In the genomic region with DNA sequence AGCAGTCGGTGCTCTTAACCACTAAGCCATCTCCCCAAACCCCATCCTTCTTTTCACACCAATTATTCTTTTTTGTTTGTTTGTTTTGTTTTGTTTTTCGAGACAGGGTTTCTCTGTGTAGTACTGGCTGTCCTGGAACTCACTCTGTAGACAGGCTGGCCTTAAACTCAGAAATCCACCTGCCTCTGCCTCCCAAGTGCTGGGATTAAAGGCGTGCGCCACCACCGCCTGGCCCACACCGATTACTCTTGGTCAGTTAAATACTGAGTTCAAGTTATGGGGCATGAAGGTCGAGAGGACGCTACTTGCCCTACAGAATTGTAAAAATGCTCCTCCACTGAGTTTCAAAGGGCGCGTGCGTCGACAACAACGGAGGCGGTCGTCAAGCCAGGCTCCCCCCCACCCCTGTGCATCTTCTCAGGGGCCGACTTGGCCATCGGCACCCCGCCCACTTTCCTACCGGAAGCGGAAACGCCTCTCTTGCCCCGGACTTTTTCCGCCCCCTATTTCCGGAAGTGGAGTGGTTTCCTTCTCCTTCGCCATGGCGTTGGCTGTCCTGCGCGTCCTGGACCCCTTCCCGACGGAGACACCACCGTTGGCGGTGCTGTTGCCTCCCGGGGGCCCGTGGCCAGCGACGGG, we compare ENCODE assay signal across 8 mouse cellular contexts. TPM values are rescaled to one million over a fixed set of nuclear protein-coding genes. Genes with fewer than 3 reads are reported as not detected.
A peak's percentile ranks its signal among the peaks of the same experiment; 100 is the strongest.
DNase-seq lines count a peak whose midpoint lies in the region; ATAC-seq and TF ChIP-seq lines count a peak whose summit lies in the region.

A gene (plus strand): TSS at position 505 of the 639 bp plus-strand sequence.

- TF ChIP-seq EP300 in CH12.LX (IDR thresholded peaks at IDR 0.05; ENCODE audit: low read length) = no peak
- TF ChIP-seq EP300 in heart, postnatal 0 days (IDR thresholded peaks at IDR 0.05; ENCODE audit: low read depth) = peak; percentile 68; the same call in 1 of the 2 replicates

- peaks cover 6 to 18% of the 10 kb centered on the region in 2 experiments for H3K4me1 ChIP-seq in CH12.LX (ENCODE audit: control insufficient read depth in 1 of 2, insufficient read depth in 2 of 2)
- peaks cover 19% of the 10 kb centered on the region for H3K4me1 ChIP-seq in forebrain, embryonic 12.5 days
- peaks cover 12% of the 10 kb centered on the region; the same call in 1 of the 2 replicates for H3K4me1 ChIP-seq in heart, postnatal 0 days (ENCODE audit: control insufficient read depth, insufficient read depth)
- H3K4me1 ChIP-seq in liver, embryonic 16.5 days (ENCODE audit: control insufficient read depth, low read depth, low read length) = peaks cover 16% of the 10 kb centered on the region
- peaks cover 22% of the 10 kb centered on the region for H3K4me1 ChIP-seq in neural tube, embryonic 13.5 days (replicated peaks)
- peaks cover 4% of the 10 kb centered on the region for H3K4me1 ChIP-seq in testis, adult 2 months (ENCODE audit: control insufficient read depth, insufficient read depth, low read length)

- H3K4me2 ChIP-seq in CH12.LX (ENCODE audit: insufficient read depth, low read depth, poor library complexity, severe bottlenecking) = peak within 1 kb of the TSS; percentile 86
- peak within 1 kb of the TSS; percentile 100 for H3K4me2 ChIP-seq in forebrain, embryonic 12.5 days
- peak within 1 kb of the TSS; percentile 100 for H3K4me2 ChIP-seq in heart, postnatal 0 days (ENCODE audit: low read depth, low read length)
- peak within 1 kb of the TSS; percentile 73 for H3K4me2 ChIP-seq in liver, embryonic 16.5 days (ENCODE audit: low read depth, low read length)
- peak within 1 kb of the TSS; percentile 100 for H3K4me2 ChIP-seq in neural tube, embryonic 13.5 days

- dilution Hi-C loops in CH12.LX (cut with MboI; ENCODE audit: extremely low pct_ligation_motif_present, extremely low pct_unique_long_range_greater_than_20kb, low sequenced_read_pairs) = no loop called here

- no peak for TF ChIP-seq CTCF in CH12.LX (conservative IDR thresholded peaks at IDR 0.05 in 1 of 2, IDR thresholded peaks at IDR 0.05 in 1 of 2; ENCODE audit: low read depth in 2 of 2, low read length in 2 of 2)
- TF ChIP-seq CTCF in heart, postnatal 0 days (IDR thresholded peaks at IDR 0.05; ENCODE audit: low read depth) = peak; percentile 13; the same call in 1 of the 2 replicates
- TF ChIP-seq CTCF in testis, adult 2 months (IDR thresholded peaks at IDR 0.05; ENCODE audit: control insufficient read depth, insufficient read depth, insufficient replicate concordance, low read depth, low read length) = no peak

- peak; percentile 93 for ATAC-seq in forebrain, embryonic 12.5 days (ENCODE audit: low FRiP score)
- ATAC-seq in heart, postnatal 0 days (ENCODE audit: insufficient read depth, low read depth) = peak; percentile 93
- peak; percentile 86 for ATAC-seq in liver, embryonic 16.5 days (ENCODE audit: low read depth)
- peak; percentile 91 for ATAC-seq in neural tube, embryonic 13.5 days (ENCODE audit: low read depth)

- in situ Hi-C loops in CH12.LX (cut with MboI; ENCODE audit: low pct_ligation_motif_present, low pct_unique_long_range_greater_than_20kb, low sequenced_read_pairs) = loop anchor here (5.0 kb wide), 1 partner anchor 59 kb away; a partner anchor contains a TSS

- H3K9me3 ChIP-seq in CH12.LX (replicated peaks; ENCODE audit: low read length) = peaks cover 10% of the 10 kb centered on the region
- H3K9me3 ChIP-seq in forebrain, embryonic 12.5 days = no peaks in the 10 kb centered on the region
- no peaks in the 10 kb centered on the region for H3K9me3 ChIP-seq in heart, postnatal 0 days (replicated peaks; ENCODE audit: control insufficient read depth, low read length)
- H3K9me3 ChIP-seq in liver, embryonic 16.5 days (replicated peaks; ENCODE audit: control insufficient read depth, low read length) = no peaks in the 10 kb centered on the region
- no peaks in the 10 kb centered on the region for H3K9me3 ChIP-seq in neural tube, embryonic 13.5 days

- peak within 1 kb of the TSS; percentile 91 for H3K9ac ChIP-seq in CH12.LX (ENCODE audit: insufficient read depth, low read depth)
- peak within 1 kb of the TSS; percentile 91 for H3K9ac ChIP-seq in forebrain, embryonic 12.5 days
- H3K9ac ChIP-seq in heart, postnatal 0 days (replicated peaks; ENCODE audit: low read depth, low read length) = peak within 1 kb of the TSS; percentile 97
- peak within 1 kb of the TSS; percentile 95 for H3K9ac ChIP-seq in liver, embryonic 16.5 days (ENCODE audit: low read depth, low read length)
- H3K9ac ChIP-seq in neural tube, embryonic 13.5 days = peak within 1 kb of the TSS; percentile 95

- H3K36me3 ChIP-seq in CH12.LX (replicated peaks in 1 of 2; ENCODE audit: control insufficient read depth in 1 of 2, insufficient read depth in 1 of 2, low read length in 1 of 2) = peaks cover 15 to 28% of the 10 kb centered on the region in 2 experiments
- H3K36me3 ChIP-seq in forebrain, embryonic 12.5 days (replicated peaks) = peaks cover 23% of the 10 kb centered on the region
- H3K36me3 ChIP-seq in heart, postnatal 0 days (replicated peaks; ENCODE audit: control insufficient read depth, insufficient read depth, low read length) = peaks cover 12% of the 10 kb centered on the region; the same call in 1 of the 2 replicates
- H3K36me3 ChIP-seq in liver, embryonic 16.5 days (ENCODE audit: control insufficient read depth, insufficient read depth) = peaks cover 13% of the 10 kb centered on the region
- peaks cover 25% of the 10 kb centered on the region for H3K36me3 ChIP-seq in neural tube, embryonic 13.5 days
- no peaks in the 10 kb centered on the region for H3K36me3 ChIP-seq in testis, adult 2 months (ENCODE audit: control insufficient read depth, insufficient read depth, low read length)

- WGBS in forebrain, embryonic 12.5 days = 10% methylated on average over 36 of the region's 36 CpGs
- 8% methylated on average over 36 of the region's 36 CpGs for WGBS in heart, postnatal 0 days
- 7% methylated on average over 36 of the region's 36 CpGs for WGBS in liver, embryonic 16.5 days (ENCODE audit: insufficient replicate concordance)
- WGBS in neural tube, embryonic 13.5 days = 8% methylated on average over 36 of the region's 36 CpGs

- H3K27ac ChIP-seq in CH12.LX (ENCODE audit: insufficient read depth, low read depth) = peak within 1 kb of the TSS; percentile 15
- peak within 1 kb of the TSS; percentile 82 for H3K27ac ChIP-seq in forebrain, embryonic 12.5 days
- H3K27ac ChIP-seq in heart, postnatal 0 days (ENCODE audit: low read depth) = peak within 1 kb of the TSS; percentile 86
- peak within 1 kb of the TSS; percentile 79 for H3K27ac ChIP-seq in liver, embryonic 16.5 days (ENCODE audit: low read length)
- peak within 1 kb of the TSS; percentile 85 for H3K27ac ChIP-seq in neural tube, embryonic 13.5 days (replicated peaks)
- H3K27ac ChIP-seq in testis, adult 2 months (ENCODE audit: control insufficient read depth, insufficient read depth, low read depth, low read length) = peak within 1 kb of the TSS; percentile 91

- H3K79me2 ChIP-seq in CH12.LX (replicated peaks; ENCODE audit: control insufficient read depth, extremely low read depth, insufficient read depth, poor library complexity, severe bottlenecking) = peaks cover 19% of the 10 kb centered on the region

- TF ChIP-seq RAD21 in CH12.LX (IDR thresholded peaks at IDR 0.05; ENCODE audit: low read depth, low read length) = no peak

- DNase-seq in CH12.LX (ENCODE audit: extremely low read depth) = peak; percentile 96
- peak; percentile 92 for DNase-seq in c-Kit-positive CD71-positive TER-119-negative erythroid progenitor cells, embryonic 14.5 days (ENCODE audit: low read depth)
- DNase-seq in heart, postnatal 0 days (ENCODE audit: low spot score) = peak; percentile 91
- peak; percentile 97 to 98 for DNase-seq in kidney, postnatal 4 days

- no peaks in the 10 kb centered on the region for H3K27me3 ChIP-seq in CH12.LX (replicated peaks)
- no peaks in the 10 kb centered on the region for H3K27me3 ChIP-seq in forebrain, embryonic 12.5 days
- no peaks in the 10 kb centered on the region for H3K27me3 ChIP-seq in heart, postnatal 0 days (ENCODE audit: control insufficient read depth, insufficient read depth, low read length)
- H3K27me3 ChIP-seq in liver, embryonic 16.5 days (ENCODE audit: control insufficient read depth, insufficient read depth, low read depth, low read length) = no peaks in the 10 kb centered on the region
- H3K27me3 ChIP-seq in neural tube, embryonic 13.5 days = no peaks in the 10 kb centered on the region
- no peaks in the 10 kb centered on the region for H3K27me3 ChIP-seq in testis, adult 2 months (ENCODE audit: control insufficient read depth, insufficient read depth, low read length)

- H3K4me3 ChIP-seq in CH12.LX (replicated peaks in 1 of 3; ENCODE audit: low read depth in 2 of 3, low read length in 2 of 3, poor library complexity in 1 of 3) = peak within 1 kb of the TSS; percentile 84 to 99 (median 87)
- H3K4me3 ChIP-seq in forebrain, embryonic 12.5 days (replicated peaks) = peak within 1 kb of the TSS; percentile 100
- peak within 1 kb of the TSS; percentile 100 for H3K4me3 ChIP-seq in heart, postnatal 0 days (ENCODE audit: low read depth, low read length)
- peak within 1 kb of the TSS; percentile 99 for H3K4me3 ChIP-seq in liver, embryonic 16.5 days (ENCODE audit: low read depth, low read length)
- H3K4me3 ChIP-seq in neural tube, embryonic 13.5 days = peak within 1 kb of the TSS; percentile 99
- H3K4me3 ChIP-seq in testis, adult 2 months (ENCODE audit: control insufficient read depth, low read depth, low read length) = peak within 1 kb of the TSS; percentile 100

- TF ChIP-seq POLR2A in CH12.LX (IDR thresholded peaks at IDR 0.05; ENCODE audit: low read depth, low read length) = peak; percentile 87
- TF ChIP-seq POLR2A in testis, adult 2 months (IDR thresholded peaks at IDR 0.05; ENCODE audit: control insufficient read depth, low read depth, low read length) = peak; percentile 87

TF ChIP-seq in CH12.LX, 34 proteins besides CTCF, POLR2A, EP300 and RAD21 (continues in another document):
- TF ChIP-seq ZC3H11A (IDR thresholded peaks at IDR 0.05; ENCODE audit: low read depth, low read length) (no peak), HCFC1 (IDR thresholded peaks at IDR 0.05; ENCODE audit: low read depth, low read length) (peak; percentile 89), MAFK (IDR thresholded peaks at IDR 0.05; ENCODE audit: insufficient replicate concordance, low read length) (no peak), CHD1 (IDR thresholded peaks at IDR 0.05; ENCODE audit: low read depth, low read length) (no peak), GABPA (IDR thresholded peaks at IDR 0.05; ENCODE audit: insufficient replicate concordance, low read depth, low read length) (no peak)

RNA-seq across cellular contexts. Expression of the gene that starts here (rescaled TPM):
- total RNA-seq in CH12.LX (2012; rRNA removed) (27.8 and 31.8 TPM in 2 replicates), CH12.LX (2014; rRNA removed) (13.7 and 14.1 TPM in 2 replicates)
- 23.2 and 26.5 TPM in 2 replicates for polyA plus RNA-seq in CH12.LX (2012; ENCODE audit: insufficient read length, low read depth)
- 28.7 and 29.3 TPM in 2 replicates for polyA plus RNA-seq in forebrain, embryonic 12.5 days (2016; fragmentation: Nextera tagmentation; extraction: Ambion mirVana)
- total RNA-seq in heart, postnatal 0 days (2014; rRNA removed; ENCODE audit: low replicate concordance) = 22.2 and 22.7 TPM in 2 replicates
- 6.5 and 8.8 TPM in 2 replicates for polyA plus RNA-seq in heart, postnatal 0 days (2015; fragmentation: Nextera tagmentation; extraction: Ambion mirVana)
- polyA plus RNA-seq in liver, embryonic 16.5 days (2015; fragmentation: Nextera tagmentation; extraction: Ambion mirVana) = 8.1 and 10.4 TPM in 2 replicates
- polyA plus RNA-seq in neural tube, embryonic 13.5 days (2015; fragmentation: Nextera tagmentation; extraction: Ambion mirVana) = 23.2 and 24.8 TPM in 2 replicates
- polyA plus RNA-seq in testis, adult 2 months (2012; rRNA removed) = 43.4 and 43.9 TPM in 2 replicates

Comparison
In these comparisons a context has a peak if more than half of its experiments do, and no peak if none do; other contexts are left out.
1. Peak in every context shown above with its lines: DNase-seq, ATAC-seq, H3K4me3 ChIP-seq and H3K27ac ChIP-seq.
2. H3K27ac ChIP-seq: peak in every context shown above with its lines; median percentile 91 in testis, adult 2 months; 86 in heart, postnatal 0 days; 85 in neural tube, embryonic 13.5 days; 82 in forebrain, embryonic 12.5 days; 79 in liver, embryonic 16.5 days; 15 in CH12.LX.